Mouse (Mus musculus) embryonic fibroblast, embryonic 13.5 days (primary cell): ENCODE data around the gene Pik3r5.

ENCODE experiments used
- CTCF ChIP-seq: IDR thresholded peaks from 2 replicates; pipeline ENCODE4 v1.5.1; 2011; ENCODE audit warnings: mild to moderate bottlenecking, control low read depth, low read length, moderate library complexity, borderline replicate concordance; ENCODE audit not compliant: insufficient read depth
- POLR2A ChIP-seq: IDR thresholded peaks from 2 replicates; pipeline ENCODE4 v1.6.1; 2011; ENCODE audit warnings: low read depth, mild to moderate bottlenecking, control low read depth, low read length, moderate library complexity

DNA sequence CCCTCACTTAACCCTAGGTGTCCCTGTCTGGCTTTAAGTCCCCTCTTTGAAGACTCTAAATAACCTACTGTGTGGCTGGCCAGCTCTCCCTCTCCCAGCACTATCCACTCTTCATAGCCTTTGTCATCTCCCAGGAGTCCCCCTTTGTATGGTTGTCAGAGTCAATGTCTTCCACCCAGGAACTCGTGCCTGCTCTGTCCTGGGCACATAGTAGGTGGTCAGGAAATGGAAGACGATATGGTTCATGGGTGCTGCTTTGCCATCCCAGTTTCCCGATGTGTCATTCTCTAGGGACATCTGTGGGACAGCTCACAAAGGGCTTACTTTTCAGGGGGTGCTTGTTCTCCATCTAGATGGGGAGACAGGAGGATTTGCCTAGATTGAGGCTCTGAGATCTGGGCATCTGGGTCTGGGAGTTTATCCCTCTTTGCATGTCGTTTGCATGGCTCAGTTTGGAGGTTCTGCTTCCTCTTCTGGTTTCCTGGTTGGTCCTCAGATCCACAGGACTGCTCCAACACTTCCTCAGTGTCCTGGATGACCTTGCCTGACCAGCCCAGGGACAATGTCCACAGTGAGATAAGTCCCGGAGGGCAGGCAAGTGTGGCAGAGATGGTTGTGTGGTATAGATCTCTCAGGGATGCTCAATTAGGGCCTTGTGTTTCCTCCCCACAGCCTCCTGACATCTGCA lies 40.4 kb downstream of the Pik3r5 start:
- TF ChIP-seq POLR2A (no peak), CTCF (no peak)
